Mouse (Mus musculus) kidney, embryonic 15.5 days (tissue): ENCODE results near the gene Fbxw9. TPM values are rescaled to one million over a fixed set of nuclear protein-coding genes. Genes with fewer than 3 reads are reported as not detected.

Experiments
- ATAC-seq: fragments of 200-750 bp; cut with Nextera tagmentation; replicated peaks from 2 replicates; pipeline ENCODE4 v1.8.0; 2017; ENCODE audit warnings: moderate TSS enrichment; ENCODE audit not compliant: low FRiP score
- H3K27ac ChIP-seq: fragments of 300-500 bp; sonication (generic); 2 replicates; pipeline ENCODE4 v1.5.1; 2015; ENCODE audit warnings: mild to moderate bottlenecking, inconsistent platforms
- H3K27me3 ChIP-seq: fragments of 300-500 bp; sonication (generic); 2 replicates; pipeline ENCODE4 v1.6.1; 2015; ENCODE audit warnings: inconsistent platforms
- H3K36me3 ChIP-seq: fragments of 300-500 bp; sonication (generic); 2 replicates; pipeline ENCODE4 v1.6.1; 2015; ENCODE audit warnings: inconsistent platforms
- H3K4me1 ChIP-seq: fragments of 300-500 bp; sonication (generic); 2 replicates; pipeline ENCODE4 v1.6.1; 2015; ENCODE audit warnings: inconsistent platforms
- H3K4me2 ChIP-seq: fragments of 300-500 bp; sonication (generic); 2 replicates; pipeline ENCODE4 v1.6.1; 2015; ENCODE audit warnings: moderate library complexity, mild to moderate bottlenecking, inconsistent platforms
- H3K4me3 ChIP-seq: fragments of 300-500 bp; sonication (generic); replicated peaks from 2 replicates; pipeline ENCODE4 v1.5.1; 2015; ENCODE audit warnings: mild to moderate bottlenecking, inconsistent platforms
- H3K9ac ChIP-seq: fragments of 300-500 bp; sonication (generic); 2 replicates; pipeline ENCODE4 v1.6.1; 2015; ENCODE audit warnings: mild to moderate bottlenecking, inconsistent platforms
- H3K9me3 ChIP-seq: fragments of 300-500 bp; sonication (generic); replicated peaks from 2 replicates; pipeline ENCODE4 v1.6.1; 2016; ENCODE audit warnings: inconsistent platforms
- WGBS: fragments of 180-500 bp; shearing (Covaris S2); methylation state at CpG from one replicate; pipeline ENCODE4 v1.1.7; 2015; ENCODE audit warnings: mixed read lengths; 5-methylcytosine and 5-hydroxymethylcytosine counted together
- polyA plus RNA-seq: library from polyadenylated mRNA; unstranded; fragments of >200 nt; fragmentation: Nextera tagmentation; extraction: Ambion mirVana; gene quantifications from 2 replicates; pipeline ENCODE4 v1.2.1, GENCODE M21; 2015

Gene Fbxw9
- polyA plus RNA-seq, result 28.9 and 32.1 TPM in 2 replicates

GRCm38 (mm10) chr8:85059879-85060616 is at the start of gene Fbxw9:
Gene Fbxw9, plus strand, starts transcription at chr8:85060055.
- peak; percentile 90 for ATAC-seq
- WGBS, result under 1% methylated on average over 53 of the region's 53 CpGs
- Histone ChIP-seq H3K4me1 (peaks cover 17% of the 10 kb centered on the region), H3K9me3 (no peaks in the 10 kb centered on the region), H3K27me3 (no peaks in the 10 kb centered on the region), H3K9ac (peak within 1 kb of the TSS; percentile 75), H3K36me3 (peaks cover 53% of the 10 kb centered on the region), H3K4me2 (peak within 1 kb of the TSS; percentile 82), H3K4me3 (peak within 1 kb of the TSS; percentile 92), H3K27ac (peak within 1 kb of the TSS; percentile 67; the same call in 1 of the 2 replicates)

GRCm38 (mm10) chr8:85011242-85011641 is 48.6 kb upstream of the Fbxw9 start:
- ATAC-seq, result no peak
- Histone ChIP-seq H3K4me3 (no peak overlapping the region), H3K27ac (no peak overlapping the region), H3K36me3 (no peaks in the 10 kb centered on the region), H3K4me2 (peak overlapping the region; percentile 14; the same call in 1 of the 2 replicates), H3K9me3 (no peaks in the 10 kb centered on the region), H3K27me3 (peaks cover 67% of the 10 kb centered on the region), H3K9ac (no peak overlapping the region), H3K4me1 (peaks cover 12% of the 10 kb centered on the region)
- 13% methylated on average over 28 of the region's 28 CpGs for WGBS

DNA sequence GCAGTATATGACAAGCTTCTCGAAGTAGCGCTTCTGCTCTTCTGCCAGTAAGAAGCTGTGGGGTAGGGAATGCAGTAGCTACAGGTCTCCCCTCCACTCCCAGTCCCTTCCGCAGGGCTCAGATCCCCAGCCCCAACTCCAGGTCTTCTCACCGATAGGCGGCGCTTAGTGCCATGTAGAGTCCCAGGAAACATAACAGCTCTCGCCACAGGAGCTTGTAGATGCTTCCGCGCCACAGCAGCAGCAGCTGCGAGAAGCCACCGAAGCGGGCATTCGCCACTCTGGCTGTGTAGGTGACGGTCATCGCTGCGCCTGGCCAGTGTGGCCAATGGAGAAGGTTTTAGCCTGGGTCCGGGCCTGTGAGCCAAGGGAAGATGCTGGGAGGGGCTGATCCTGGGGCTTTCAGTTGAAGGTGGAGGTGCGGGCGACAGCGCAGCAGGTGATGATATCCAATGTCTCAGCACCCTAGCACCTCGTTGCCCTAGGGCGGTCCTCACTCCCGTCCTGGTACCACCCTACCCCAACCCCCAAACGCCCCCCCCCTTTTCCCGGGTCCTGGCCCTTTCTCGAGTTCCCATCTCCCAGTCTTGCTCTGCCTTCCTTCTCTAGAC is 46.5 kb upstream of the Fbxw9 start:
- peak overlapping the region; percentile 43 for H3K9ac ChIP-seq
- peak overlapping the region; percentile 67 for H3K4me2 ChIP-seq
- peak overlapping the region; percentile 37 for H3K4me3 ChIP-seq
- peaks cover 12% of the 10 kb centered on the region for H3K4me1 ChIP-seq
- H3K9me3 ChIP-seq, result no peaks in the 10 kb centered on the region
- no peak overlapping the region for H3K27ac ChIP-seq
- 3% methylated on average over 24 of the region's 26 CpGs for WGBS
- peaks cover 53% of the 10 kb centered on the region for H3K27me3 ChIP-seq
- H3K36me3 ChIP-seq, result peaks cover 12% of the 10 kb centered on the region
- no peak; the same call in 1 of the 2 replicates for ATAC-seq

- peaks cover 12% of the 10 kb centered on the region for H3K4me1 ChIP-seq
- peaks cover 44% of the 10 kb centered on the region for H3K27me3 ChIP-seq
- H3K4me2 ChIP-seq, result peak within 1 kb of the TSS; percentile 67
- peak within 1 kb of the TSS; percentile 43 for H3K9ac ChIP-seq
- ATAC-seq, result no peak
- peak within 1 kb of the TSS; percentile 37 for H3K4me3 ChIP-seq
- peaks cover 23% of the 10 kb centered on the region for H3K36me3 ChIP-seq
- 56% methylated on average over 2 of the region's 2 CpGs for WGBS
- H3K9me3 ChIP-seq, result no peaks in the 10 kb centered on the region
- H3K27ac ChIP-seq, result no peak within 1 kb of the TSS
Observed at GRCm38 (mm10) chr8:85014431-85014830, 45.4 kb upstream of the Fbxw9 start, which contains the start of gene Best2. Gene Best2, minus strand, starts transcription at chr8:85014531.

DNA sequence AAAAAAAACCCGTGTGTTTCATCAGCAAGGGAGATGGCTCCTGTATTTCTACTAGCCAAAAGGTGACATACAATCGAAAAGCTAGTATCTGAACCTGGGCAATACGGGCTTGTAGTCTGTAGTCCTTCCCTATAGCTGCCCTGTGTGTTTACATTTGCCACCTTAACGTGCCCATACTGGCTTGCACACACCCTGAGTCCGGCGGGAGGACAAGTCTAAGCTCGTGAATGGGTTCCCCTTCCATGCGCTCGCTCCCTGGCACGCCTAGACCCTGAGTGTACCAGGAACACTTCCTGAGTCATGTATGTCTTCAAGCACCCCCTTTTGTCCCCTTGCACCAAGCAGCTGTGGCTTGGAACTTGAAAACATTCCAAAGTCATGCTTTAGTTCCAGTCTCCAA is 43.1 kb upstream of the Fbxw9 start:
- Histone ChIP-seq H3K9ac (no peak overlapping the region), H3K4me3 (no peak overlapping the region), H3K27ac (no peak overlapping the region), H3K4me2 (no peak overlapping the region), H3K36me3 (peaks cover 46% of the 10 kb centered on the region), H3K9me3 (no peaks in the 10 kb centered on the region), H3K4me1 (peaks cover 6% of the 10 kb centered on the region), H3K27me3 (peaks cover 28% of the 10 kb centered on the region)
- WGBS, result 74% methylated on average over 10 of the region's 10 CpGs
- no peak for ATAC-seq

GRCm38 (mm10) chr8:85017209-85017608 is 42.6 kb upstream of the Fbxw9 start:
- no peak for ATAC-seq
- 62% methylated on average over 5 of the region's 5 CpGs for WGBS
- no peak overlapping the region for H3K4me3 ChIP-seq

GRCm38 (mm10) chr8:85021514-85022055 is 38.3 kb upstream of the Fbxw9 start:
- H3K4me1 ChIP-seq, result peaks cover 23% of the 10 kb centered on the region
- ATAC-seq, result no peak
- peaks cover 69% of the 10 kb centered on the region for H3K36me3 ChIP-seq
- H3K4me3 ChIP-seq, result no peak overlapping the region
- H3K9ac ChIP-seq, result no peak overlapping the region
- H3K27me3 ChIP-seq, result no peaks in the 10 kb centered on the region
- 91% methylated on average over 3 of the region's 3 CpGs for WGBS
- H3K9me3 ChIP-seq, result no peaks in the 10 kb centered on the region
- H3K27ac ChIP-seq, result no peak overlapping the region
- no peak overlapping the region for H3K4me2 ChIP-seq

More at GRCm38 (mm10) chr8:85017209-85017608, 42.6 kb upstream of the Fbxw9 start:
- no peak overlapping the region for H3K27ac ChIP-seq
- H3K9ac ChIP-seq, result no peak overlapping the region
- H3K4me1 ChIP-seq, result peaks cover 6% of the 10 kb centered on the region
- no peak overlapping the region for H3K4me2 ChIP-seq
- H3K9me3 ChIP-seq, result no peaks in the 10 kb centered on the region
- peaks cover 50% of the 10 kb centered on the region for H3K36me3 ChIP-seq
- H3K27me3 ChIP-seq, result peaks cover 25% of the 10 kb centered on the region

DNA sequence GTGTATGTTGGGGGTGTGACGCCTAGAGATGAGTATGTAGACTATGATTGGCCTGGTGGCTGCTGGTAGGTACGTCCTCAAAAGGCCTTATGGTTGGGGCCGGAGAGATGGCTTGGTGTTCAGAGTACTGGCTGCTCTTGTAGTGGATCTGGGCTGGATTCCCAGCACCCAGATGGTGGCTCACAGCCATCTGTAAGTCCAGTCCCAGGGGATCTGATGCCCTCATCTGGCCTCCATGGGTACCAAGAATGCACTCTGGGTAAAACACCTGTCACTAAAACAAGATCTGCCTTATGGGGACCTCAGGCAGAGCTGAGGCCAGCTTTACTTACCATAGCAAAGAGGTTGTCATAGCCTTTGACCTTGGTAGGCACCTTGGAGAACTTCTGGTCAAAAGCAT is 36.0 kb upstream of the Fbxw9 start:
- H3K4me1 ChIP-seq, result peaks cover 34% of the 10 kb centered on the region
- H3K27ac ChIP-seq, result no peak overlapping the region
- ATAC-seq, result no peak
- peak overlapping the region; percentile 85 for H3K4me2 ChIP-seq
- 89% methylated on average over 3 of the region's 3 CpGs for WGBS
- H3K9ac ChIP-seq, result no peak overlapping the region
- H3K27me3 ChIP-seq, result no peaks in the 10 kb centered on the region
- peak overlapping the region; percentile 99; the same call in 1 of the 2 replicates for H3K4me3 ChIP-seq
- H3K36me3 ChIP-seq, result peaks cover 52% of the 10 kb centered on the region
- no peaks in the 10 kb centered on the region for H3K9me3 ChIP-seq

DNA sequence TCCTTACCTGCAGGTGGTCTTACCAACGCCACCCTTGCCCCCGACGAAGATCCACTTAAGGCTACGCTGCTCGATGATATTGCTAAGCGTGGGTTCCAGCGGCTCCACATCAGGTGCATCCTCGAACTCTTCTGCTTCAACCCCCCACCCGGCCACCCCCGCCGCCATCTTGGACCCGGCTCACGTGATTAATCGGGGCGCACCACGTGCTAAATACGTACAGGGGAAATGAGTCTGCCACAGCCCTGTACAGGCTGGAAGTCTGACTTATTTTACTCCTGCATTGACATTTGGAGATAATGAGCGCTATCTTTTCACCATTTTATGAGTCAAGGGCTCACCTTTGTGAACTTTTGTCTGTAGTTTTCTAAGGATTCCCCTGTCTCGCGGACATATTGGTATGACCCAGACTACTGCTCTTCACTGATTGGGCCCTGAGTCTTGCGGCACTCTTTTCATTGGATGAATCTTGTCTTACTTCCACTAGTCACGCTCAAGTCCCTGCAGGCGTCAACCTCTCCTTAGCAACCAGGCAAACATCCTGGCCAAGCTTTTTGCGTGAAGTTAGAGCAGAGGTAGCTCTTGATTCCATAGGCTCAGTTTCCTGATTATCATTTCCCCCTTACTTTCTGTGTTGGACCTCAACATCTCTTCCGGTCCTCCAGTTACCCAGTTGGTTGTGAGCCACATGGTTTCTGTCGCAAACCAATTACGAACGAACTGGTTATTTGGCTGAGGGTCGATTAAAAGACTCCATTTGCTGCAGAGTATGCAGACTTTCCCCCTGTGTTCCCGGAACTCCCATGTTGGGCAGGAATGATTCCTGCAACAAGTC is 34.5 kb upstream of the Fbxw9 start, which contains the start of gene Asna1:
Gene Asna1, minus strand, starts transcription at position 184 of the 835 bp plus-strand sequence.
- Histone ChIP-seq H3K27ac (peak within 1 kb of the TSS; percentile 93), H3K4me1 (peaks cover 39% of the 10 kb centered on the region), H3K4me3 (peak within 1 kb of the TSS; percentile 99), H3K9me3 (no peaks in the 10 kb centered on the region), H3K27me3 (no peaks in the 10 kb centered on the region), H3K9ac (peak within 1 kb of the TSS; percentile 83), H3K36me3 (peaks cover 51% of the 10 kb centered on the region), H3K4me2 (peak within 1 kb of the TSS; percentile 85)
- ATAC-seq, result peak; percentile 92
- 5% methylated on average over 30 of the region's 30 CpGs for WGBS

- Histone ChIP-seq H3K27ac (peak within 1 kb of the TSS; percentile 93), H3K9me3 (no peaks in the 10 kb centered on the region), H3K4me1 (peaks cover 39% of the 10 kb centered on the region), H3K36me3 (peaks cover 50% of the 10 kb centered on the region), H3K9ac (peak within 1 kb of the TSS; percentile 99), H3K4me2 (peak within 1 kb of the TSS; percentile 85), H3K27me3 (no peaks in the 10 kb centered on the region), H3K4me3 (peak within 1 kb of the TSS; percentile 99)
- ATAC-seq, result peak; percentile 84
- under 1% methylated on average over 75 of the region's 75 CpGs for WGBS
Observed at GRCm38 (mm10) chr8:85026670-85027515, 33.0 kb upstream of the Fbxw9 start, which contains the start of gene Trir. Gene Trir, plus strand, starts transcription at chr8:85026823.

- H3K27ac ChIP-seq, result peak overlapping the region; percentile 93
- H3K9ac ChIP-seq, result peak overlapping the region; percentile 99
- under 1% methylated on average over 13 of the region's 13 CpGs for WGBS
- H3K27me3 ChIP-seq, result no peaks in the 10 kb centered on the region
- H3K4me2 ChIP-seq, result peak overlapping the region; percentile 85
- peak overlapping the region; percentile 99 for H3K4me3 ChIP-seq
- ATAC-seq, result no peak
- H3K9me3 ChIP-seq, result no peaks in the 10 kb centered on the region
- H3K4me1 ChIP-seq, result peaks cover 39% of the 10 kb centered on the region
- peaks cover 50% of the 10 kb centered on the region for H3K36me3 ChIP-seq
Observed at GRCm38 (mm10) chr8:85027516-85027855, 32.4 kb upstream of the Fbxw9 start.
